Mouse (Mus musculus): ENCODE measurements at regions not wholly inside any gene's neighbourhood (a gene's known extent, or its start where the extent isn't known, plus 50 kb on each side); places are given as distances from the start of the nearest gene placed in this dataset.
A peak's percentile ranks its signal among the peaks of the same experiment; 100 is the strongest.

DNA sequence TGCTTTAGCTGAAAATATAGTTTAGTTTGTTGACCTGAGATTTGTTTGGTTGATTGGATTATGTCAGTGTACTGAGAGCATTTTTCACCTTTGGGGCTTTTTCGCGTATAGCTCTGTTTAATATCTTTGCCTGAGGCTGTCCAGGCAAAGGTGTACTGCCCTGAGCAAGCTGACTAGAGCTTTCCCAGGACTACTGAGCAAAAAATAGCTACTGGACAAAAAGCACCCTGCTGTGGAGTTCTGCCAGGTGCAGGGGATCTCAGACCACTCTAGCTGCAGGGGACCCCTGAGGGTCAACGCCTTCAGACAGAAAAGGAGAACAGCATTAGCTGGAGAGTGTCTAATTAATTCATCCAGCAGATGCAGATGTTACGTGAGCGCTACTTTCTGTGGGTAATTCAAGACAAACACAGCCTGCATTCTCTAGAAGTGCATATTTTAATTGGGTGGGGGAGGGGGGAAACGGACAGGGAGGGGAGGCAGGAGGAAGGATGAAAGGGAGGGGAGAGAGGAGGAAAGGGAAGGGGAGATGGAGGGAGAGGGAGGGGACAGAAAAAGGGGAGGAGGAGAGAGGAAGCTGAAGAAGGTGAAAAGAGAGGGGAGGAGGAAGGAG is 61.7 kb downstream of the Thnsl1 start:
- H3K4me1 ChIP-seq (ENCODE audit: control insufficient read depth, insufficient read depth, low read length): no peaks in the 10 kb centered on the region
- DNase-seq: no peak
- WGBS: 48% methylated on average over 6 of the region's 6 CpGs
- TF ChIP-seq POLR2A (IDR thresholded peaks at IDR 0.05; ENCODE audit: borderline replicate concordance, extremely low read depth, low read depth, low read length): no peak
- TF ChIP-seq CTCF (IDR thresholded peaks at IDR 0.05; ENCODE audit: insufficient read depth, low read length): no peak
- H3K4me3 ChIP-seq (replicated peaks; ENCODE audit: extremely low read depth, low read depth, low read length): no peak overlapping the region

DNA sequence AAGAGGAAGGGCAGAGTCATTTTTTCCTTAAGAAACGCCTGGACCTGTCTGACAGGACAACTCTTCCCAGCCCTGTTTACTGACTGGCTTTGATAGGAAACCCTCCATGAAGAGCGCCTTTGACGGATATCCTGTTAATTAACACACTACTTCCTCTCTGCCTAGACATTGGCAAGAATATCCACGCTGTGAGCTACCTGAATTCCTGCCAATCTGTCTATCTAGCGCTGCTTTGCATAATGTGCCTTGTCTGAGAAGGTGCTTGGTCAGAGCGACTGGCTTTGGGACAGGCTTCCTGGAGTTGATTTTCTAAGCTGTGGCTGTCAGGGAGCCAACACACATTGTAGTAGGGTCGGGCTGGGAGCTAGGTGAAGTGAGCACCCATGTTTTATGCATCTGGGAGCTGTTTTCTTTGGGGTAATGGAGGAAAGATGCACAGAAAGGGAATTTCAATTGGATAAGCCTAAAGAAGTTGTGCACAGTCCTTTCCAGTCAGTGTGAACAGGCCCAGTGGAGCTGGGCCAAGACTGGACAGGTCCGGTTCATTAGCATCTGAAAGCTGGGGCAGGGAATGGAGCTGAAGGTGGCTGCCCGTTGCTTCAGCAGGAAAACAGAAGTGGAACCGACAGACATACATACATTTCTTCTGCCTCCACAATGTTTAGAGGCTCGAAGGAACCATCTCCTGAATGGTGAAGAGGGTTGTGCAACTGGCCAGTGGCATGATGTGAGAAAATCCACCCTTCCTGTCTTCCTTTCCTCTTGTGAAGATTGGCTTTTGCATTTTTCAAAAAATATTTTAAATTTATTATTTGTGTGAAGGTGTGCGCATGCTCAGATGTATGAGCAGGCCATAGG is 64.7 kb downstream of the Thnsl1 start:
- Histone ChIP-seq H3K4me1 (ENCODE audit: control insufficient read depth, insufficient read depth, low read length) (no peaks in the 10 kb centered on the region), H3K4me3 (replicated peaks; ENCODE audit: extremely low read depth, low read depth, low read length) (no peak overlapping the region)
- 42% methylated on average over 12 of the region's 12 CpGs for WGBS
- DNase-seq: no peak
- TF ChIP-seq POLR2A (IDR thresholded peaks at IDR 0.05; ENCODE audit: borderline replicate concordance, extremely low read depth, low read depth, low read length): no peak
- TF ChIP-seq CTCF (IDR thresholded peaks at IDR 0.05; ENCODE audit: insufficient read depth, low read length): no peak

- Histone ChIP-seq H3K4me3 (replicated peaks; ENCODE audit: extremely low read depth, low read depth, low read length) (no peak overlapping the region), H3K4me1 (ENCODE audit: control insufficient read depth, insufficient read depth, low read length) (no peaks in the 10 kb centered on the region)
- no peak for DNase-seq
- no peak for TF ChIP-seq POLR2A (IDR thresholded peaks at IDR 0.05; ENCODE audit: borderline replicate concordance, extremely low read depth, low read depth, low read length)
- TF ChIP-seq CTCF (IDR thresholded peaks at IDR 0.05; ENCODE audit: insufficient read depth, low read length): no peak
- 86% methylated on average over 4 of the region's 4 CpGs for WGBS
These were observed 67.9 kb downstream of the Thnsl1 start for GRCm38 (mm10) chr2:21273416-21273815.

- no peak for DNase-seq
- WGBS: 81% methylated on average over 4 of the region's 4 CpGs
These were observed 69.8 kb downstream of the Thnsl1 start for GRCm38 (mm10) chr2:21275315-21275714.

GRCm38 (mm10) chr2:21280794-21281420 is 75.4 kb downstream of the Thnsl1 start:
- peak; percentile 65 for DNase-seq
- WGBS: 36% methylated on average over 9 of the region's 9 CpGs
- TF ChIP-seq POLR2A (IDR thresholded peaks at IDR 0.05; ENCODE audit: borderline replicate concordance, extremely low read depth, low read depth, low read length): no peak
- TF ChIP-seq CTCF (IDR thresholded peaks at IDR 0.05; ENCODE audit: insufficient read depth, low read length): peak; percentile 60
- Histone ChIP-seq H3K4me3 (replicated peaks; ENCODE audit: extremely low read depth, low read depth, low read length) (no peak overlapping the region), H3K4me1 (ENCODE audit: control insufficient read depth, insufficient read depth, low read length) (no peaks in the 10 kb centered on the region)

More at GRCm38 (mm10) chr2:21275315-21275714, 69.8 kb downstream of the Thnsl1 start:
- TF ChIP-seq CTCF (IDR thresholded peaks at IDR 0.05; ENCODE audit: insufficient read depth, low read length) (no peak), POLR2A (IDR thresholded peaks at IDR 0.05; ENCODE audit: borderline replicate concordance, extremely low read depth, low read depth, low read length) (no peak)
- no peaks in the 10 kb centered on the region for H3K4me1 ChIP-seq (ENCODE audit: control insufficient read depth, insufficient read depth, low read length)
- H3K4me3 ChIP-seq (replicated peaks; ENCODE audit: extremely low read depth, low read depth, low read length): no peak overlapping the region

DNA sequence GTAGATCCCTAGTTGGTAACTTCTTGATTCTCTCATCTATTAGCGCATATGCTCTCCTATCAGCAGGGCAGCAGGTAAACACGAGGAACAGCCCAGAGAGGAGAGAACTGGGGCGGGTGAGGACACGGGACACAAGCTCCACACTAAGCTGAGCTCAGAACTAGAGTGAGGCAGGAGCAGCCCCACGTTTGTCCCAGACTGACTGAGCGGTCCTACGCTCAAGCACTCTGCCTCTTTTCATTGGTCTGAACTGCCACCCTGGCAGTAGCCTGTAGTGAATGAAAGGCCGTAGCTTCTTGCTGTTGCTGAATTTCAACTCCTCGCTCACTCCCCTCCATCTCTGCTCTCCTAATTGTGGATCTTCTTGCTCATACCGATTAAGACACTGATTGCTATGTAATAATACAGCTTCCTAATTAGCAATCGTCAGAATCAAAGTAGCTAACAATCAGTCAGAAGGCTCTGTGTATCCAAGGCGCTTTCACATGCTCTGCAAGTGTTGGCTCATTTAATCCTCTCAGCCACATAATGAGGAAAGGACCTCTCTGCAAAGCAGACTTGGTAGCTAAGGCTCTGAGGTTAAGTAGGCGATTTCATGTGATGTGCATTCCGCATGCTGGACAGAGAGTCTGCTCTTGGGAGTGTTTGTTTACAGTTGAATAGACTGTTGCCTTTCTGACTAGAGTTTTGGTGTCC is 77.1 kb downstream of the Thnsl1 start:
- DNase-seq: no peak
- H3K4me1 ChIP-seq (ENCODE audit: control insufficient read depth, insufficient read depth, low read length): no peaks in the 10 kb centered on the region

DNA sequence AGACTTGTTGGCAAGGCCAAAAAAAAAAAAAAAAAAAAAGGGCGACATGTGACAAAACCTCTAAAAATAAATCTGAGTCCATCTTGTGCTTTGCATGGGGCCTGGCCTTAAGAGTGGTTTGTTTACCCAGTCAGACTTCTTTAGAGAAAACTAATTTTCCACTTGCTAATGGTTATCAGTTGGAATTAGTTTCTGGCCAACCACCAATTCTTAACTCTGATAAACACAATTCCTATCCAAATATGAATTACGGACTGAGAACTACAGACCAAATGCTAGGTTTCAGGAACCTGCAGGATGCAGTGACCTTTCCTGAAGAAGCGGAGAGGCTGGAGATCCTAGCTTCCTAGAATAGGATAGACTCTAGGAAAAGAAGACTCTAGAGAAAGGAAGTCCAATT is 79.4 kb downstream of the Thnsl1 start:
- H3K4me3 ChIP-seq (replicated peaks; ENCODE audit: extremely low read depth, low read depth, low read length): no peak overlapping the region
- no peak for DNase-seq
- no peak for TF ChIP-seq POLR2A (IDR thresholded peaks at IDR 0.05; ENCODE audit: borderline replicate concordance, extremely low read depth, low read depth, low read length)
- no peak for TF ChIP-seq CTCF (IDR thresholded peaks at IDR 0.05; ENCODE audit: insufficient read depth, low read length)
- H3K4me1 ChIP-seq (ENCODE audit: control insufficient read depth, insufficient read depth, low read length): no peaks in the 10 kb centered on the region
- WGBS: 80% methylated on average over 3 of the region's 3 CpGs

More for the DNA sequence above, 77.1 kb downstream of the Thnsl1 start:
- 78% methylated on average over 14 of the region's 14 CpGs for WGBS
- H3K4me3 ChIP-seq (replicated peaks; ENCODE audit: extremely low read depth, low read depth, low read length): no peak overlapping the region
- no peak for TF ChIP-seq POLR2A (IDR thresholded peaks at IDR 0.05; ENCODE audit: borderline replicate concordance, extremely low read depth, low read depth, low read length)
- no peak for TF ChIP-seq CTCF (IDR thresholded peaks at IDR 0.05; ENCODE audit: insufficient read depth, low read length)

DNA sequence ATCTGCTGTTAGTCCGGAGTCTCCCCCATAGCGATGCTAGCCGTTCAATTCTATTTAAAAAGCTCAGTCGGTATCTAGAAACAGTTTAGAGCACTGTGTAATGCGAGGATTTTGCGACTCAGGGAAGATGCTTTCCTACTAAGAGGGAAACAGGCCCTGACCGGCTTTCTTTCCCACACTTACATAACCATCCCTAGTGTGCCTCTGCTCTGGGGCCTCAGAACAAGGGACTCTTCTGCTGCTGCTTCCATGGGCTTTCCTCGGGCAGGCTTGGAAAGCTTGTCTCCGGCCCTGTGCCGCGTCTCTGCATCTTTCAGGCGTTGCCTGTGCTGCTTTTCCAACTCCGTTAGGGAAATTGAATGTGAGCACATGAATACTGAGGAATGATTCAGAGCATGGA is 79.6 kb upstream of the Gpr158 start:
- WGBS: 82% methylated on average over 13 of the region's 13 CpGs
- H3K4me1 ChIP-seq (ENCODE audit: control insufficient read depth, insufficient read depth, low read length): no peaks in the 10 kb centered on the region

DNA sequence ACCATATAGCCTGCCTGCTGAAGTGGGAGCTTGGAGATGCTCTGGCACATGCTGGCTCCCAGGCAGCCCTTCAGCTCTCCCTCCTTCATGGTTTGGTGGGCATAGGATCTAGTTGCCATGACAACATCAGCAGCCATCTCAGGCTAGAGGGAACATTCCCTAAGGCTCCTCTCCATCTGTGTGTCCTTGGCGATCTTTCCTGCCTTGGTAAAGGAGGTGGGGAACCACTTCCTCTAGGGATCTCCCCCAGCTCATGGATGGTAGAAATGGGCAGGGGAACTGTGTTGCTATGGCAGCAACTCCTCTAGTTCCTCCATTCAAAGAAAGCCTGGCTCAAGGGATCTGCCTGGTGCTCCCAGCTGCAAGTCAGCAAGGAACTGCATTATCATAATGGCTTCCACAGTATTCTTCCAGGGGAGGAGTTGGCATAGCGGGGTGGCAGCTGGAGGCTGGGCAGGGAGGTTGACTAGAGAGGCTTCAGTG is 74.6 kb upstream of the Gpr158 start:
- TF ChIP-seq CTCF (IDR thresholded peaks at IDR 0.05; ENCODE audit: insufficient read depth, low read length) (no peak), POLR2A (IDR thresholded peaks at IDR 0.05; ENCODE audit: borderline replicate concordance, extremely low read depth, low read depth, low read length) (no peak)
- Histone ChIP-seq H3K4me1 (ENCODE audit: control insufficient read depth, insufficient read depth, low read length) (no peaks in the 10 kb centered on the region), H3K4me3 (replicated peaks; ENCODE audit: extremely low read depth, low read depth, low read length) (no peak overlapping the region)
- no peak for DNase-seq
- WGBS: 63% methylated on average over 2 of the region's 2 CpGs

More for the DNA sequence above, 79.6 kb upstream of the Gpr158 start:
- no peak for DNase-seq
- no peak for TF ChIP-seq CTCF (IDR thresholded peaks at IDR 0.05; ENCODE audit: insufficient read depth, low read length)
- TF ChIP-seq POLR2A (IDR thresholded peaks at IDR 0.05; ENCODE audit: borderline replicate concordance, extremely low read depth, low read depth, low read length): no peak
- H3K4me3 ChIP-seq (replicated peaks; ENCODE audit: extremely low read depth, low read depth, low read length): no peak overlapping the region
